Mouse (Mus musculus) C2C12 (cell line): Measurements from ENCODE around the gene Vmn1r28.
"Not testable (repeated sequence)": the region's sequence is repeated elsewhere in the genome, so short reads cannot be mapped to it uniquely, and the experiment has no call there.

Experiments used
- CEBPB ChIP-seq: IDR thresholded peaks from one replicate; pipeline ENCODE4 v1.6.1; 2011; ENCODE audit warnings: low read depth, mild to moderate bottlenecking, control low read depth, moderate library complexity
- CTCF ChIP-seq: IDR thresholded peaks from one replicate; pipeline ENCODE4 v1.5.1; 2011; ENCODE audit not compliant: control insufficient read depth, insufficient read depth, insufficient read length
- FOSL1 ChIP-seq: IDR thresholded peaks from one replicate; pipeline ENCODE4 v1.8.0; 2011; ENCODE audit warnings: mild to moderate bottlenecking, low read length; ENCODE audit not compliant: poor library complexity, insufficient read depth, severe bottlenecking
- MAX ChIP-seq: IDR thresholded peaks from one replicate; pipeline ENCODE4 v1.6.1; 2011; ENCODE audit warnings: mild to moderate bottlenecking, control low read depth
- USF1 ChIP-seq: IDR thresholded peaks from one replicate; pipeline ENCODE4 v1.6.1; 2011; ENCODE audit warnings: low read depth, mild to moderate bottlenecking, control low read depth, moderate library complexity

GRCm38 (mm10) chr6:58279661-58280060 lies 17.8 kb downstream of the Vmn1r28 start:
- not testable (repeated sequence) for TF ChIP-seq CTCF, MAX, CEBPB, USF1, FOSL1
